Mouse (Mus musculus) G1E (cell line): ENCODE data around the gene Mia3.

Source experiments
- CTCF ChIP-seq: IDR thresholded peaks from 2 replicates; pipeline ENCODE4 v1.5.1; 2012; ENCODE audit warnings: low read depth, low read length, inconsistent platforms, mixed read lengths
- GATA1 ChIP-seq: IDR thresholded peaks from 2 replicates; pipeline ENCODE4 v1.6.1; 2012; ENCODE audit warnings: borderline replicate concordance, low read length, inconsistent platforms, mixed read lengths
- TAL1 ChIP-seq: conservative IDR thresholded peaks from 2 replicates; pipeline ENCODE4 v1.6.1; 2012; ENCODE audit warnings: low read depth, low read length, inconsistent platforms, mixed read lengths

DNA sequence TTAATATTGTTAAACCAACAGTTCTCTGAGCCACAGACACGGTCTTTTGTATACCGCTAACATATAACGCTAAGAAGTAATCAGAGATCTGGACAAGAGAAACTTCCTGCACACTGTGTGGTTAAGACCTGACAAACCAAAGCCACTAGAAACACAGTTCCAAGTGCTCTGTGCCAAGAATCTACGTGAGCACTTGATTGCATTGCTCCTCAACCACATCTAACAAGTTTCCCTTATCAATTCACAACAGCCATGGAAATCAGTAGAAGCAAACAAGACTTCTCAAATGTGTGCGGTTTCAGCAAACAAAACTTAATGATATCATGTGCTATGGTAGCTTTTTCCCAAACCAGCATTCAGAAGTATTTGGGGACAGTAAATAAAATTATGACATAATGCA lies 7.1 kb downstream of the Mia3 start:
- no peak for TF ChIP-seq CTCF
- TF ChIP-seq TAL1: peak; percentile 78
- no peak for TF ChIP-seq GATA1
